Mouse (Mus musculus): ENCODE data around the gene Wnt3.
"Not testable (repeated sequence)": the region's sequence is repeated elsewhere in the genome, so short reads cannot be mapped to it uniquely, and the experiment has no call there.

The Wnt3 gene

DNA sequence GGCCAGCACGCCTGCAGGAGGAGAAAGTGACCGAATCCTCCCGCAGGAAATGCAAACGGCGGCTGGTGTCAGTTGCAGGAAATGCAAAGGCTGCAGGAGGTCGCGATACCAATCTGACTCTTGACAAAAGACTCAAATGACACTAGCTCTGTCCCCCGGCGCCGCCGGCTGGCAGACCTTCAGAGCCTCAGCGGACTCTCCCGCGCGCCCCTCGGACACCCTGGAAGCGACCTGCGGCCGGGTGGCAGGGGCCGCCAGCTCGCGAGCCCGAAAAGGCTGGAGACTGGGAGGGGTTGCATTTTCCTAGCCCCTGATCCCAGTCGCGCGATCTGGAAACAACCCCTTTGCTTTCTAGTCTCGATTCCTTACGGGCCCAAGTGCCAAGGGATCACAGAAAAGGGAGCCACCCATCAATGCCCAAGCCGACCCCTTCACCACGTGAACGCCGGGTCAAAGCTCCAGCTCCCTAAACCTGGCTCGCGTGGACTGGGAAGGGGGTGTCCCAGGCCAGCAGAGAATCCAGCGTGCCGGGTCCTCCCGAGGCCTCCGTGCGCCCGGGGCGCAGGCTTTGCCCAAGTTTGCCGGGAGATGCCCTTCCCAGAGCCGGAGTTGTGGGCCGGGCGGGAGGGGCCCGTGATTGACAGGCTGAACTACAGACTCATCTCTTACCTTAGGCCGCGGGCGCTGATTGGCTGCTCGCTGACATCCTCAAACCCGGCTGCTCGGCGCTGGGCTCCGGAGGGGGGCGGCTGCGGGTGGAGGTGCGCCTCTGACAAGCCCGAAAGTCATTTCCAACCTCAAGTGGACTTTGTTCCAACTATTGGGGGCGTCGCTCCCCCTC is at the start of gene Wnt3:
Gene Wnt3, plus strand, starts transcription at position 764 of the 841 bp plus-strand sequence.
- DNase-seq (ENCODE audit: low spot score): no peak

DNA sequence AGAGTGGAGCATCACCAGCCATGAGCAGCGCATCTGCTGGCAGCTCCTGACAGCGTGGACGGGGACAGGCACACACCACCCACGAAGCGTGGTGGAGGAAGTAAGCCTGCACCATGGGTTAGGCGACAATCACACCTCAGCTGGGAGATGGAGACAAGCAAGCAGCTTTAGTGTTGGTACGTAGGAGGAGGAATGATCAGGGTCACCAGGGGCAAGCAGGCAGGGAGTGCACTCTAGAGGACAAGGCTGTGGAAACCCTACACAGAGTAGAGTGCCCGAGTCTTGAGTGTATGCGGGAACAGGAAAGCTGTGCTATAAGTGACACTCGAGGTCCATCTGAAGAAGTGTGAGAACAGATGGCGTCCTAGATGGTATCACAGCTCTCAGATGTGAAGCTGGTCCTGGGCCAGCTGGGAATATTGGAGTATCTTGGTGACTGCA is 49.6 kb upstream of the Wnt3 start:
- DNase-seq (ENCODE audit: low spot score): no peak

DNA sequence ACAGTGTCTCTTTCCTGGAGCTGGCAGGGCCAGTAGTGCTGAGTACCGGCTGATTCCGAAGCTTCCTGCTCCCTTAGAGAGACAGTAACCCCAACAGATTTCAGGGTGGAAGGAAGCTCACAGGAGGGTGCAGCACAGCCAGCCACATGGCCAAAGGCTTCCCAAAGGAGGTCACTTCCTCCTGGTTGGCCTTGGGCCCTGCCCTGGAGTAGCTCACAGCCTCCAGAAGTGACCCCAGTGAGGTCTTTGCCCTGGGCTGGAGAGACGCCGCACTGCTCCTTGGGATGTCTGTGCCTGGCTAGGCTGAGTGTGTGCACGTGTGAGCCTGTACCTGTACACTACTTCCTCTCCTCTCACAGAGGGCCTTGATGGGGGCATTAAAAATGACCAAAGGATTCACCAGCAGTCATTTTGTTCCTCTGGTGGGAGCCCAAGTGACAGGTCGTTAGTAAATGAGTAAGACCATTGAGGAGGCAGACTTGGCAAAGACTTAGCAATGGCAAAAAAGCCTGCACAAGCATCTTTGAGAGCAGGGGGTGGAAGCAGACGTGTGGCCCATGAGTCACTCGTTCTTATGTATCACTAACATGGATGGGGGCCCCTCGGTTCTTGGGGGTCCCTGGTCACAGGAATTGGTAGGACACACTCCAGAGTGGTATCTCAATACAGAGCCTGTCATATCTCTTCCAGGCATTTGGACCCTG is 44.5 kb upstream of the Wnt3 start:
- DNase-seq (ENCODE audit: low spot score): no peak

DNA sequence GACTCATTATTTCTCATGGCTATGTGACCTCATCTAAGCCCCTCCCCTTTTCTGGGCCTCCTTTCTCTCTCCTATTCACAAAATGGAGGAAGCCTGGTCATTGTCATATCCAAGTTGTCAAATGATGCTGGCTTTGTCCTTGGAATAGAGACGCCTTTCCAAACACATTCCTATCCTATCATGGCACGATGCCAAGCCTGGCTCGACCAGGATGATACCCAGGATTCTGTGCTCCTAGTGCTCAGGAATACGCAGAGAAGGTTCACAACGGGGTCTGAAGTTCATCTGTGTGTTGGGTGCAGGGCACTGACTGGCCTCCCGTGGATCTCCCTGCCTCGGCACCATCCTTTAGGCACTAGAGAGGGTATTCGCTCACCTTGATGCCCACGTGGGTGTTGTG is 42.4 kb upstream of the Wnt3 start:
- DNase-seq (ENCODE audit: low spot score): no peak

DNA sequence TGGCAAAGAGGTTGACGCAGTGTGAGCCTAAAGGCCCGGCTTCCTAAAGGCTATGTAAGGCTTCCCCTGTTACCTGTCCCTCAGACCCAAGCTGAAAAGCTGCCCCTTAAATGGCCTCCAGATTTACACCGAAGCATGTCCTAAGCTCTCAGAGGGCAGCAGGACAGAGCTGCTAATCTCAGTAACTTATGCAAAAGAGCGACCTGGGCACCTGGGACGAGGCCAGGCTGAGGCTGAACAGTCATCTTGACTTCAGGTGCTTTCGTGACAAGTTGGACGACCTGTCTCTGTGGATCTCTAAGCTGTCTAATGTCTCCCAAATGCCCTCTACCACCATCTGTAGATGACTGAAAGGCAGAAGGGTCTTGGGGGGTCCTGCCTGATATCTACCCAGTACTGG is 41.6 kb upstream of the Wnt3 start:
- DNase-seq (ENCODE audit: low spot score): no peak

DNA sequence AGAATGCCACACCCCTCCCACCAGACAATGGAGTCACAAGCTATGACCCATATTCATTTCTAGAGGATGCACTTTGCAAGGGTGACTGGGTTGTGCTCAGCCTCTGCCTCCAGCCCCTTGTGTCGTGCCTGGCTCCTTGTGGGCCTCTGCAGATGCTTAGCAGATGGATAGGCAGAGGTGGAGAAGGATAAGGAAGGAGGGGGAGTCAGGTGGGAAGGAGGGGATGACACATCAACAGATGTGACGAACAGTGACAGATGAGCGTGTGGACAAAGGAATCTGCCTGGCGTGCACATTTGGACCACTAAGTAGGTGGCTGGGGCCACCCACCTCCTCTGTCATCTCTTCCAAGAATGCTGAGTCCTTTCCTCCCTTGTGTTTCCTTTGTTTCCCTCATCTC is 40.9 kb upstream of the Wnt3 start:
- DNase-seq (ENCODE audit: low spot score): no peak

DNA sequence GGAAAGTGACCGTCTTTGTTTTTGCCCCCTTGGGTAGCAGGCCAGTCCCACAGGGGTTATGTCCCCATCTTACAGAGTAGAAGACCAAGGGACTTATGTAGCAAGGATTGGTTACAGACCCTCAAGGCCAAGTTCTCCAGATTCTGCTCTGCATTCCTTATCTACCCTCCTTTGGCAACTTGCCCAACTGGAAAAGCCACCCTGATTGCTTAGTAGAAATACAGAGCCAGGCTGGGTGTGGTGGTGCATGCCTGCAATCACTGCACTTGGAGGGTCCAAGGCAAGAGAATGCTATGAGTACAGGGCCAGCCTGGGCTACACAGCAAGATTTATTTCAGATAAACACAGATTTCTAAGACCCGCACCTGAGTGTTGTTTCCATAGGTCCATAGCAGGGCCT is 40.0 kb upstream of the Wnt3 start:
- DNase-seq (ENCODE audit: low spot score): no peak

DNA sequence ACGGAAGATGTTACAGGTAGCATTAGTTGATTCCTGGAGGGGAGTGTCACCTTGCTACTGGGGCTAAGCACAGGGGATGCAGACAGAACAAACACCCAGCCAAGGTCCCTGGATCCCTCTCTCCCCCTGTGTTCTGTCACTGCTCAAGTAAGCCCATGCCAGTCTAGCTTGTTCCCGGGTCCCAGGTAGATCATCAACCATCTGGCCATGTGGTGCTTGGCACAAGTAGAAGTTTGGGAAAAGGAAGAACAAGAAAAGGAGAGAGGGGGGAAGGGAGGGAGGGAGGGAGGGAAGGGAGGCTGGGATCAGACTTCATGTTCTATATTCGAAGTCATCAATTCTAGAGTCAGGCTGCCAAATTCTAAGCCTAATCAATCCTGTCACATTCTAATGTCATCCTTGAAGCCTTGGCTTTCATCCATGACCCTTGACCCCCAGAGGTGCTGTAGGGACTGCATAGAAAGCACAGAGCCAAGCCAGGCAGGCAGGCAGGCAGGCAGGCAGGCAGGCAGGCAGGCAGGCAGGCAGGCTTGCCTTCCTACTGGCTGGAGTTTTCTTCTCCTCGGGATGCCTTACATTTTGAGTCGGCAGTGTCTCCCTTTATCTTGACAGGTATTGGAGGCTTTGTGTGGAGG is 39.4 kb upstream of the Wnt3 start:
- DNase-seq (ENCODE audit: low spot score): no peak

DNA sequence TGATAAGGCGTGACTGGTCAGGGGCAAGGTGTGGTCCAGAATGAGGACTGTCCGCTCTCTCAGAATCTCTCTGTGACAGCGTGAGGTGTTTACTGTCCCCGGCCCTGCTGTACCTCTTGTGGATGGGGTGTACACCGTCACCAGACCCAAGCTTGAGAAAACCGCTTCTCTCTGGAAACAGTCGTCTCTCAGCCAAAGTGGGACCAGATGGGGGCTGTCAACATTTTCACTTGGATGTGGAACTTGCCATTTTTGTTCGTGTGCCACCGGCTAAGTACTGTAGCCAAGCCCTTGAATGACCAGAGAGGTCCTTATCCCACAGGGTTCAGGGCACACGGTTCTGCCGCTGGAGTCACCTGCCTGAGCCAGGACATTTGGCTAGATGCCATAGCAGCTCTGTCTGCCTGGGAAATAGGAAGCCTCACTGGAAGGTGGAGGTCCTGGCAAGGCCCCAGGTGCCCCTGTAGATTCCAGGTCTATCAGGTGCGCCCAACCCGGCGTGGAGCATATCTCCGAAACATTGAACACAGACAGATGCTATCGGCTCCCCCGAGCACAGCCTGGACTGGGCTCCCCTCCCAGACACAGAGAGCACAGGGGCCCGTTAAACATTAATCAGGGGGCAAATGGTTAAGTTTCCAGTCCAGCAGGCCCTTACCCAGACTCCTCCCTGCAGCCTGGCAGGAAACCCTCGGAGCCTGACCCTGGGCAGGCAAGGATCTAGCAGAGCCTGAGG is 38.7 kb upstream of the Wnt3 start:
- no peak for DNase-seq (ENCODE audit: low spot score)

DNA sequence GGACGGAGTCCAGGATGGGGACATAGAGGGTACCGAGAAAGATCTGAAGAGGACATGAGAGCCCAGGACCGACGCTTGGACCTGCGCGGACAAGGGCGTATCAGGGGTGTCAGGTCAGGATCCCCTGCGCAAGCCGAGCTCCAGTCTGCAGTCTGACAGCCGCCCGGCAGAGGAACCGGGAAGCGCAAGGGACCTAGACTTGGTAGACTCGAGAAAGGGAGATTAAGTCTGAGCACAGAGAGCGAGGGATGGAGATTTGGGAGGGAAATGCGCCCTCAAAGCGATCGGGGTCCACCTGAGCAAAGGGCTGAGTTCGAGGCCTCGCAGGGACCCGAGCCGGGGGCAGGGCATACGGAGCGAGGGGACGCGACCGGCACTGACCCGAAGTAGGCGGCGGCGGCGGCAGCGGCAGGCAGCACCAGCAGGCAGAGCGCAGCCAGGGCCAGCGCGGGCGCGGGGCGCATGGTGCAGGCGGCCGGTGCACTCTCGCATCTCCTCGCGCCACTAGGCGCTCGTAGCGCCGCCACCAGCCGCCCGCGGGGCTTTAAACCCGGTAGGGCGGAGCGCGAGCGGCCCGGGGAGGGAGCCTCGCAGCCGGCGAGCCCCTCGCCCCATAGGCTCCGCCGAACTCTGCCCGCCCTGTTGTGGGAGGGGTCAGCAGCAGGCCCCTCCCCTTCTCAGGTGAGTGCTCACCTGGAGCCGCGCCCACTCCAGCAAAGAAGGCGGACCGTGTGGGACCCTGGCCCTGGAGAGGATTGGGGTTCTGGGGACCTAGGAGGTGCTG is 24.5 kb upstream of the Wnt3 start, which contains the start of gene Wnt9b:
Gene Wnt9b, minus strand, starts transcription at position 516 of the 784 bp plus-strand sequence.
- DNase-seq (ENCODE audit: low spot score): no peak

DNA sequence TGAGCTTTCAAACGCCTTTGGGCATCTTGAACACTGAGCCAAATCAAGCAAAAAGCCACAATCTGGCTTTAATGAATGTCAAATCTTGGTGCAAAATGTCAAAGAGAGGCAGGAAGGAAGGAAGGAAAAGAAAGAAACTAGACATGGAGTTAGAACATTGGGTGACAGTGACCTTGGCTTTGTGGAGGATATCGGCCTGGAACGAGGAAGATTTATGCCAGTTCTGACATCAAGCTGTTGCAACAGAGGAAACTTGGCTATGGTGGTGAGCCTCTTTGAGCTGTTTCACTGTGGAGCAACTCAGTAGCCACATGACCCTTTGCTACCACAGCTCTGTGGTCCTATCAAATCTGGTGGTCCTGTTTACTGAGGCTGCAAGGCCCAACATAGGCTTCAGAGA is 23.3 kb upstream of the Wnt3 start:
- no peak for DNase-seq (ENCODE audit: low spot score)

DNA sequence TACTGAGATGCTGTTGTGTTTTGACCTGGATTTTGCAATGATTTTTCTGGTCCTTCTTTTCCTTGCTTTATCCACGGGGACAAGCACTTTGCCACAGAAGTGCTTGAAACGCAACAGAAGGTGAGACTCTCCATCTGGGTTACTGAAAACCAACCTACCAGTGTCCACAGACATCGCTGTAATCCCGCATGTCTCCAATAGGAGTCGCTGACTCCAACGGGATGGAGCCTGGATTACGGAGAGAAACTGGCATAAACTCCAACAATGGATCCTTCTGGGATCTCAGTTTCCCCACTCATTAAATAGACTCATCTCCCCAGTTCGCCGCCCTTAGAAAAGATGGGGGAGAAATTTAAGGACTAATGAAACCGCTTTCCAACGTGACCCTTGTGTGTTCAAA is 15.9 kb upstream of the Wnt3 start:
- DNase-seq (ENCODE audit: low spot score): no peak

DNA sequence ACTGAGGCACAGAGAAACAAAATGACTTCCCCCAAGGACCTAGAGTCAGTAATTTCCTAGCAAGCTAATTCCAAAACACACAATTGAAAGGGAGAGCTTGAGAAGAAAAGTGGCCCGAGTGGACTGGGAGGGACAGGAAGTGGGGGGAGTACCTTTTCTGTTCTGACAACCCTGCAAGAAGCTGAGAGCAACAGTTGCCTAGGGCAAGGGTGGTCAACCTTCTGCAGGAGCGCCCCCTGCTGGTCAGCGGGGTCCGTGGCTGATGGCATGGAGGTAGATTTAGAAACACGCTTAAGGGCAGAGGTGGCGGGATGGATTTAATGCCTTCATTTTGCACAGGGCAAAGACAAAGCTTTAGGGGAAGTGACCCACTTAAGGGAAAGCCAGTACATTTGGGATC is 15.2 kb upstream of the Wnt3 start:
- DNase-seq (ENCODE audit: low spot score): peak; percentile 64

DNA sequence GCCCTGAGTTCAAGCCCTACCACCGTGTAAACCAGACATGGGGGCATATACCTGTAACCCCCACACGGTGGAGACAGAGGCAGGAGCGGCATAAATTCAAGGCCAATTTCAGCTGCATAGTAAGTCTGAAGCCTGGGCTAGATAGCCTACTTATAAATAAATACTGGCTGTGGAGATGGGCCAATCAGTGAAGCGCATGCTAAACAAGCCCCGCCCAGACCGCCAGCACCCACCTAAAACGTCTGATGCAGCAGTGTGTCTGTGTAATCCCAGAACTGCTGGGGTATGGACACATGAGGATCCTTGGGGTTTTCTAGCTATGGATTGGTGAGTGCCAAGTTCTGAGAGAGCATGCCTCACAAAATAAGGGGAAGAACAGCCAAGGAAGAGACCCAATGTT is 13.8 kb upstream of the Wnt3 start:
- DNase-seq (ENCODE audit: low spot score): no peak

DNA sequence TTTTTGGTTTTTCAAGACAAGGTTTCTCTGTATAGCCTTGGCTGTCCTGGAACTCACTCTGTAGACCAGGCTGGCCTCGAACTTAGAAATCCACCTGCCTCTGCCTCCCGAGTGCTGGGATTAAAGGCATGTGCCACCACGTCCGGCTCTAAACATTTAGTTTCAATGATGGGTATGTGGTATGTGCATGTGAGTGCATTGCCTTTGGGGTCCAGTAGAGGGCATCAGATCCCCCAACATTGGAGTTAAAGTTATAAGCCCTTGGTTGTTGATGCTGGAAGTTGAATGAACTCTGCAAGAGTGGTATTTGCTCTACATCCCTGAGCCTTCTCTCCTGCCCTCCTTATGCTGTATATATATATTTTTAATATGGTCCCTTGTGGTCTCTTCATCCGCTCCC is 13.1 kb upstream of the Wnt3 start:
- not testable (repeated sequence) for DNase-seq (ENCODE audit: low spot score)

DNA sequence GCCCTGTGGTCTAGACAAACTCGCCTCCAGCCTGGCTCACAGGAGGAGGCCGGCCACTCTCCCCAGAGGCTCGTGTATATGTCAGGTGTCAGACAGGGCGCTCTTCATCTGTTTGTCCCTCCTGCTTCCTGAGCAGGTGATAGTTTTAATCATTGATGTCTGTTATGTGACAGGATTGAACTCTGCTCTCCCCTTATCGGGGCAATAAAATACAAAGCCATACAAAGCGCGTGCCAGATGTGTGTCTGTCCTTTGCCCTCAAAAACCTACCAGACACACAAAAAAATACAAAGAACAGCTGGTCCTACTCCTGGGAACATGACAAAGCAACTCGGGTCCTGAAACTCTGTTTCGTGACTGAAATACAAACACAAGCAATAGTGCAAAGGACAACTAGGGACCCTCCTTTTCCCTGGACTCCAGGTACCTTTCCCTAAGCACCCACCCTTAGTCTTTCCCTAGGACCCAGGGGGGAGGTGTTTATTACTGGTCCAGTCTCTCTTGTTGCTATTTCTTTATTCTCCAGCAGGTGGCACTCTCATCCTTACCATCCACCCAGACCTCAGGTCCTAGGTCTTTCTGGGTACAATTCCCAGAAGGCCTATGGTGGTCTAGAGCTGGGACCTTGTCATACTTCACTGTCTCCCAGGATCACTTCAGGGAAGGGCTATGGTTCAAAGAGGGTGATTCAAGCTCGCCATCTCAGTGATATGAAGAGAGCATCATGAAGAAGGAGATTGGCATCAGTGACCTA is 10.4 kb upstream of the Wnt3 start:
- peak; percentile 72 for DNase-seq (ENCODE audit: low spot score)

DNA sequence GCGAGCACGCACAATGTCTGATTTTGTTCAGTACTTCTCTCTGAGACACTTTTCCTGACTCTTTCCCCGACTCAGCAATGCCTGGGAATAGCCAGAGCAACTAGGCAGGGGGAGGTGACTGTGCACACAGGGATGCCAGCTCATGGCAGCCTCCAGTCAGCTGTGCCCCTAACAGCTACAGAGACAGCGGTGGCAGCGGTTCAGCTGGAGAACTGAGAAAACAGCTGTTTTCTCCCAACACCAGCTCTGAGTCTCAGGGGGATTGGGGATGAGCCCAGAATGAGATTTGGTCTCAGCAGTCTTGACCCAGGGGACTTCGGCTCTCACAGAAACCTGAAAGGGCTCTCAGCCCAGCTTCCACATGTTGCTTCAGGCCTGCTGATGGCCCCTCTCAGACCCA is 9.3 kb upstream of the Wnt3 start:
- no peak for DNase-seq (ENCODE audit: low spot score)

DNA sequence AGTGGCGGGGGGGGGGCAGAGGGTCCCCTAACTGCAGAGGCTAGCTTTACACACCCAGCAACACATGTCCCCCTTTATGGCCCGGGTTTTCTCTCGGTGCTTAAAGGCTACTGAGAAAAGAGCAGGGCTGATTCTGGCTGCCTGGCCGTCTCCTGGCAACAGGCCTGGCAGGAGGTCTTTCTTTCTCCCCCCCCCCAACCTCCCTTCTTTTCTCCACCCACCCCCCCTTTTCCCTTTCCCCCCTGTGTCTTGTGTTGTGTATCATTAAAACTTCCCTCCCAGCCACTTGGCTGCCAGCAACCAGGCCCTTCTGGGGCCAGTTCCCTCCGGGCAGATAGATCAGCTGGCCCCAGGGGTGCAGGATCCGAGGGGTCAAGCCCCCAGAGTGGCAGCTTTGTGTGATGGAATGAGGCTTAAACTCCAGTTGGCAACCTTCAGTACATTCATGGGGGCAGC is 8.4 kb upstream of the Wnt3 start:
- no peak for DNase-seq (ENCODE audit: low spot score)

DNA sequence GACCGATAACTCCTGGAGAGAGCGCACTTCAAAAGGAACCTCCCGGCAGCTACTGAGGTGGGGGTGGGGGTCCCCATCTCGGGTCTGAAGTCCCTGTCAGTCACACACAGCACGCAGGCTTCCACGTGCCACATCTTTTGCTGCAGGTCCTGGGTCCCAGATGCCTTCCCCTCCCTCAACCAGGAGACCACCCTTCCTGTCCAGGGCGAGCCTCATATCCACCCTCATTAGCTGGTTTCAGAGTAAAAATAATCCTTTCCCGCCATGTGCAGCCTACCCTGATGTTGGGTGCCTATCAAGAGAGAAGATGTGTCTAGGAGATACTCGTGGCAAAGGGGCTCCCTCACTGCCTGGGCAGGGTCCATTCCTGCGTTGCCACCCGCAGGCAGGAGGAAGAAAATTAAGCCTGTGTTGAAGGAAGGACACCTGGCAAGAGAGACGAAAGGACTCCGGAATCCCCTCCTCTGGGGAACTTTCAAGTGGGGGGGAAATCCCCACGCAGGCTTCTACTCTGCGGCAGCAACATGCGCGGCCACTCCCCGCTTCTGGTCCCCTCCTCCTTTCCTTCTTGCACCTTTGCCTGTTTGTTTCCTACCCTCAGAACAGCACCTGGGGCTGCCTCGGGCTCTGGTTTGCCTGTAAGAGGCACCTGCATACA is 2.7 kb upstream of the Wnt3 start:
- no peak for DNase-seq (ENCODE audit: low spot score)

Measured in layer of hippocampus, adult 11-12 months (tissue).